Mouse (Mus musculus): ENCODE measurements around the gene Shroom2.

DNA sequence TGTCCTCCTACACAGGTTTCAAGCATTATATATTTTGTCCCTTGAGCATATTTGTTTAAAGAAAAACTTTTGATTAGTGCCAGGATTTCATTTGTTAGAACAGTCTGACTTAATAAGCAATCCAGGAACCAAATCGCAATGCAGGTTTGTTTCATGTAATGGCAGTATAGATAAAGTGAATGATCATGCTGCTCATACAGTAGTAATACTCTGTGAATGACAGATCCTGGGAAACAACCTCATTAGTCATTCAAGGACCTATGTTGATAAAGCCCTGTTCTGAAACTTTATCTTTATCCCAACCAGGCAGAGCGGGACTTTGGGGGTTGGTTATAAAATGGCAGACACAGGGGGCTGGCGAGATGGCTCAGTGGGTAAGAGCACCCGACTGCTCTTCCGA, 13.0 kb downstream of the Shroom2 start:
- TF ChIP-seq MYOD1 (IDR thresholded peaks at IDR 0.05; ENCODE audit: control insufficient read depth in 1 of 3, insufficient read length in 2 of 3, low read depth in 2 of 3) (no peak), CEBPB (IDR thresholded peaks at IDR 0.05; ENCODE audit: insufficient read depth, poor library complexity, severe bottlenecking) (no peak), MYOG (IDR thresholded peaks at IDR 0.05; ENCODE audit: control insufficient read depth in 1 of 3, insufficient read depth in 1 of 3, insufficient read length in 2 of 3, low read depth in 2 of 3) (no peak), POLR2A (IDR thresholded peaks at IDR 0.05; ENCODE audit: insufficient read length, low read depth) (no peak), TCF12 (IDR thresholded peaks at IDR 0.05; ENCODE audit: insufficient read depth, poor library complexity, severe bottlenecking) (no peak), E2F4 (IDR thresholded peaks at IDR 0.05; ENCODE audit: insufficient read depth) (no peak), TCF3 (IDR thresholded peaks at IDR 0.05; ENCODE audit: insufficient read length, low read depth) (no peak), MAX (IDR thresholded peaks at IDR 0.05; ENCODE audit: low read depth) (no peak), USF1 (IDR thresholded peaks at IDR 0.05; ENCODE audit: low read depth) (no peak), POLR2AphosphoS2 (IDR thresholded peaks at IDR 0.05; ENCODE audit: insufficient read length, low read depth) (no peak), REST (IDR thresholded peaks at IDR 0.05; ENCODE audit: insufficient read depth, insufficient read length) (no peak), SRF (IDR thresholded peaks at IDR 0.05; ENCODE audit: control insufficient read depth, insufficient read length, low read depth) (no peak)

Data from myocyte (in vitro differentiated cells).